Mouse (Mus musculus) lung, postnatal 0 days (tissue): Measurements from ENCODE around the gene Nrl. TPM values are rescaled to one million over a fixed set of nuclear protein-coding genes. Genes with fewer than 3 reads are reported as not detected.

ENCODE experiments used
- ATAC-seq: fragments of 200-750 bp; cut with Nextera tagmentation; 2 replicates; pipeline ENCODE4 v1.8.0; 2017; ENCODE audit warnings: moderate library complexity
- DNase-seq: peaks from one replicate; pipeline ENCODE4 v3.0.0-alpha.2; 2016; ENCODE audit warnings: low spot score
- H3K27ac ChIP-seq: fragments of 300-500 bp; sonication (generic); 2 replicates; pipeline ENCODE4 v1.5.1; 2014; ENCODE audit warnings: antibody characterized with exemption, mild to moderate bottlenecking, low read length, mixed read lengths
- H3K27me3 ChIP-seq: fragments of 300-500 bp; sonication (generic); replicated peaks from 2 replicates; pipeline ENCODE4 v1.6.1; 2014; ENCODE audit warnings: low read length, mixed read lengths; ENCODE audit not compliant: insufficient read depth
- H3K36me3 ChIP-seq: fragments of 300-500 bp; sonication (generic); 2 replicates; pipeline ENCODE4 v1.6.1; 2014; ENCODE audit warnings: low read length, mixed read lengths; ENCODE audit not compliant: insufficient read depth
- H3K4me1 ChIP-seq: fragments of 300-500 bp; sonication (generic); 2 replicates; pipeline ENCODE4 v1.6.1; 2014; ENCODE audit warnings: antibody characterized with exemption, low read depth, low read length, mixed read lengths; ENCODE audit not compliant: insufficient read depth
- H3K4me2 ChIP-seq: fragments of 300-500 bp; sonication (generic); replicated peaks from 2 replicates; pipeline ENCODE4 v1.6.1; 2014; ENCODE audit warnings: low read depth, mild to moderate bottlenecking, low read length, moderate library complexity, mixed read lengths
- H3K4me3 ChIP-seq: fragments of 300-500 bp; sonication (generic); 2 replicates; pipeline ENCODE4 v1.5.1; 2014; ENCODE audit warnings: low read depth, low read length
- H3K9ac ChIP-seq: fragments of 300-500 bp; sonication (generic); replicated peaks from 2 replicates; pipeline ENCODE4 v1.6.1; 2014; ENCODE audit warnings: low read depth, mild to moderate bottlenecking
- H3K9me3 ChIP-seq: fragments of 300-500 bp; sonication (generic); 2 replicates; pipeline ENCODE4 v1.6.1; 2016; ENCODE audit warnings: low read length, mixed read lengths
- CTCF ChIP-seq: IDR thresholded peaks from 2 replicates; pipeline ENCODE4 v1.5.1; 2016; ENCODE audit warnings: antibody characterized with exemption, mild to moderate bottlenecking
- EP300 ChIP-seq: IDR thresholded peaks from 2 replicates; pipeline ENCODE4 v1.6.1; 2016; ENCODE audit warnings: antibody characterized with exemption, mild to moderate bottlenecking, control low read depth
- WGBS: fragments of 180-500 bp; shearing (Covaris S2); extraction: QIAGEN DNeasy Blood & Tissue Kit; methylation state at CpG from one replicate; pipeline ENCODE4 v1.1.7; 2014; 5-methylcytosine and 5-hydroxymethylcytosine counted together
- polyA plus RNA-seq: library from polyadenylated mRNA; unstranded; fragments of >200 nt; fragmentation: Nextera tagmentation; extraction: Ambion mirVana; gene quantifications from 2 replicates; pipeline ENCODE4 v1.2.1, GENCODE M21; 2015

Nrl gene
- polyA plus RNA-seq, 1 experiment from 2014 or later, result not detected

- H3K27me3 ChIP-seq, result peaks cover 23% of the 10 kb centered on the region; the same call in 1 of the 2 replicates
Measured at GRCm38 (mm10) chr14:55524062-55524461, 719 bp downstream of the Nrl start.

GRCm38 (mm10) chr14:55520451-55521361 is 4.1 kb downstream of the Nrl start:
- ATAC-seq (peak; percentile 59), DNase-seq (peak; percentile 15)
- 2% methylated on average over 59 of the region's 61 CpGs for WGBS
- Histone ChIP-seq H3K27me3 (peaks cover 26% of the 10 kb centered on the region; the same call in 1 of the 2 replicates), H3K9ac (no peak overlapping the region), H3K27ac (no peak overlapping the region), H3K4me1 (peaks cover 5% of the 10 kb centered on the region; the same call in 1 of the 2 replicates), H3K9me3 (no peaks in the 10 kb centered on the region), H3K4me3 (peak overlapping the region; percentile 28), H3K4me2 (peak overlapping the region; percentile 58), H3K36me3 (no peaks in the 10 kb centered on the region)
- TF ChIP-seq CTCF (peak; percentile 28; the same call in 1 of the 2 replicates), EP300 (no peak)

More at GRCm38 (mm10) chr14:55524062-55524461, 719 bp downstream of the Nrl start:
- no peak for DNase-seq
- H3K36me3 ChIP-seq, result no peaks in the 10 kb centered on the region
- TF ChIP-seq CTCF (no peak), EP300 (no peak)
- no peak overlapping the region for H3K4me2 ChIP-seq
- H3K27ac ChIP-seq, result no peak overlapping the region
- no peak overlapping the region for H3K4me3 ChIP-seq
- peaks cover 5% of the 10 kb centered on the region; the same call in 1 of the 2 replicates for H3K4me1 ChIP-seq
- no peak overlapping the region for H3K9ac ChIP-seq
- no peaks in the 10 kb centered on the region for H3K9me3 ChIP-seq
- 40% methylated on average over 4 of the region's 4 CpGs for WGBS
- ATAC-seq, result no peak

DNA sequence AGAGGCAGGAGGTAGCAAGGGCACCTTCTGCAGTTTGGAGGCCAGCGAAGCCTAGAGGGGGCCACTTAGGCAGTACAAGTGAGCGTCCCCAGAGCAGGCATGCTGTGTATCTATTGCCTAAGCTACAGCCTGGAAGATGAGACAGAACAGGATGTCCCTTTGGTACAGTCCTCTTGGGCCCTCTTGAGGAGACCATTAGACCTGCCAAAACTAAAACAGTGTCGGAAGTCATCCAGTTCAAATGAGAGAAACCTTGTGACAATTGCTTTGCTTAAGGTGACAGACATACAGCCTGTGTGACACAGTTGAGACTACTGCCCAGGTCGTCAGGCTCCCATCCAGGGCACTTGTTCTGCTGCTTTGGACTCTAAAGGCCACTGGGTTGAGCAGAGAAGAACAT is 5.2 kb downstream of the Nrl start:
- no peak for DNase-seq
- Histone ChIP-seq H3K4me1 (peaks cover 5% of the 10 kb centered on the region; the same call in 1 of the 2 replicates), H3K4me3 (no peak overlapping the region), H3K4me2 (no peak overlapping the region), H3K9me3 (no peaks in the 10 kb centered on the region), H3K27me3 (peaks cover 26% of the 10 kb centered on the region; the same call in 1 of the 2 replicates), H3K9ac (no peak overlapping the region), H3K36me3 (no peaks in the 10 kb centered on the region), H3K27ac (no peak overlapping the region)
- no peak for ATAC-seq
- TF ChIP-seq EP300, result no peak
- no peak for TF ChIP-seq CTCF
- WGBS, result 68% methylated on average over 4 of the region's 4 CpGs

GRCm38 (mm10) chr14:55518897-55519296 is 5.9 kb downstream of the Nrl start:
- ATAC-seq (no peak; the same call in 1 of the 2 replicates), DNase-seq (no peak)
- no peak overlapping the region for H3K4me3 ChIP-seq
- H3K27ac ChIP-seq, result no peak overlapping the region
- TF ChIP-seq CTCF (no peak), EP300 (no peak)
- H3K4me1 ChIP-seq, result peaks cover 5% of the 10 kb centered on the region; the same call in 1 of the 2 replicates
- peaks cover 26% of the 10 kb centered on the region; the same call in 1 of the 2 replicates for H3K27me3 ChIP-seq
- no peaks in the 10 kb centered on the region for H3K36me3 ChIP-seq
- H3K9me3 ChIP-seq, result no peaks in the 10 kb centered on the region
- WGBS, result 41% methylated on average over 2 of the region's 2 CpGs
- H3K9ac ChIP-seq, result no peak overlapping the region
- no peak overlapping the region for H3K4me2 ChIP-seq

GRCm38 (mm10) chr14:55515846-55516245 is 8.9 kb downstream of the Nrl start:
- no peak overlapping the region for H3K27ac ChIP-seq
- peaks cover 2% of the 10 kb centered on the region; the same call in 1 of the 2 replicates for H3K4me1 ChIP-seq
- no peaks in the 10 kb centered on the region for H3K9me3 ChIP-seq
- peaks cover 15% of the 10 kb centered on the region; the same call in 1 of the 2 replicates for H3K27me3 ChIP-seq
- H3K36me3 ChIP-seq, result no peaks in the 10 kb centered on the region
- ATAC-seq, result no peak
- H3K4me2 ChIP-seq, result no peak overlapping the region
- no peak overlapping the region for H3K4me3 ChIP-seq
- DNase-seq, result no peak
- H3K9ac ChIP-seq, result no peak overlapping the region
- TF ChIP-seq CTCF, result no peak
- WGBS, result 87% methylated on average over 4 of the region's 4 CpGs

DNA sequence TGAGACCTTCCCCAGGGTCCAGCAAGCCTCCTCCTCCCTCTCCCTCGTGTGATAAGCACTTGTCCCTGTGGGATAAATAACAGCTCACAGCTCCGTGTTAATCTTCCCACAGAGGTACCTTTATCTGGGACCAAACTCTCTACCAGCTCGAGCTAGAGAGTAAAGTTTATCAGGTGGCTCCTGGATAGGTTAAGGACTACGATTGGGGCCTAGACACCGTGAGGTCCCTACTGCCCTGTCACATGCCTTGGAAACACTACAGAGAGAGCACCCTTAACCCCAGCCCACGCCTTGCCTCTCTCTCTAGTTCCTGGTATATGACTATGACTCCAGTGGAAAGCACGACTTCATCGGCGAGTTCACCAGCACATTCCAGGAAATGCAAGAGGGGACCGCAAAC is 10.9 kb downstream of the Nrl start:
- TF ChIP-seq EP300 (no peak), CTCF (no peak)
- 51% methylated on average over 10 of the region's 10 CpGs for WGBS
- no peak overlapping the region for H3K27ac ChIP-seq
- 0 out of 2 replicates have a peak, but pooled peaks cover 1% of the 10 kb centered on the region for H3K27me3 ChIP-seq
- ATAC-seq (no peak), DNase-seq (no peak)
- H3K4me2 ChIP-seq, result no peak overlapping the region
- H3K4me3 ChIP-seq, result no peak overlapping the region
- no peaks in the 10 kb centered on the region for H3K4me1 ChIP-seq
- H3K36me3 ChIP-seq, result no peaks in the 10 kb centered on the region
- H3K9me3 ChIP-seq, result no peaks in the 10 kb centered on the region
- H3K9ac ChIP-seq, result no peak overlapping the region
